Mouse (Mus musculus): ENCODE measurements around the gene Rassf6. TPM values are rescaled to one million over a fixed set of nuclear protein-coding genes. Genes with fewer than 3 reads are reported as not detected.
A peak's percentile ranks its signal among the peaks of the same experiment; 100 is the strongest.

Gene Rassf6
- polyA plus RNA-seq, 1 experiment from 2014 or later = 2.2 TPM

- Histone ChIP-seq H3K9me3 (replicated peaks; ENCODE audit: control insufficient read depth, low read length, poor library complexity, severe bottlenecking) (no peaks in the 10 kb centered on the region), H3K27ac (ENCODE audit: low read length) (no peak overlapping the region), H3K36me3 (ENCODE audit: control insufficient read depth, insufficient read depth, low read length) (no peaks in the 10 kb centered on the region), H3K4me2 (ENCODE audit: low read length) (no peak overlapping the region), H3K9ac (ENCODE audit: low read depth, low read length) (no peak overlapping the region), H3K4me3 (ENCODE audit: low read depth, low read length) (no peak overlapping the region), H3K4me1 (ENCODE audit: control insufficient read depth, insufficient read depth, low read length) (peaks cover 3% of the 10 kb centered on the region; the same call in 1 of the 2 replicates), H3K27me3 (ENCODE audit: control insufficient read depth, insufficient read depth, low read depth, low read length) (no peaks in the 10 kb centered on the region)
- WGBS = 82% methylated on average over 10 of the region's 10 CpGs
- no peak for ATAC-seq
Measured at GRCm38 (mm10) chr5:90590676-90591075, 49.8 kb downstream of the Rassf6 start.

- peak; percentile 86 for ATAC-seq
- Histone ChIP-seq H3K4me1 (ENCODE audit: control insufficient read depth, insufficient read depth, low read length) (peaks cover 3% of the 10 kb centered on the region; the same call in 1 of the 2 replicates), H3K27me3 (ENCODE audit: control insufficient read depth, insufficient read depth, low read depth, low read length) (no peaks in the 10 kb centered on the region), H3K27ac (ENCODE audit: low read length) (no peak overlapping the region), H3K4me2 (ENCODE audit: low read length) (peak overlapping the region; percentile 82), H3K4me3 (ENCODE audit: low read depth, low read length) (peak overlapping the region; percentile 46), H3K9ac (ENCODE audit: low read depth, low read length) (peak overlapping the region; percentile 66), H3K9me3 (replicated peaks; ENCODE audit: control insufficient read depth, low read length, poor library complexity, severe bottlenecking) (no peaks in the 10 kb centered on the region), H3K36me3 (ENCODE audit: control insufficient read depth, insufficient read depth, low read length) (no peaks in the 10 kb centered on the region)
- 25% methylated on average over 25 of the region's 25 CpGs for WGBS
Measured at GRCm38 (mm10) chr5:90588708-90589595, 51.5 kb downstream of the Rassf6 start.

GRCm38 (mm10) chr5:90588104-90588503, 52.4 kb downstream of the Rassf6 start:
- Histone ChIP-seq H3K36me3 (ENCODE audit: control insufficient read depth, insufficient read depth, low read length) (no peaks in the 10 kb centered on the region), H3K9me3 (replicated peaks; ENCODE audit: control insufficient read depth, low read length, poor library complexity, severe bottlenecking) (no peaks in the 10 kb centered on the region), H3K4me2 (ENCODE audit: low read length) (no peak overlapping the region), H3K27me3 (ENCODE audit: control insufficient read depth, insufficient read depth, low read depth, low read length) (no peaks in the 10 kb centered on the region), H3K27ac (ENCODE audit: low read length) (no peak overlapping the region), H3K9ac (ENCODE audit: low read depth, low read length) (no peak overlapping the region), H3K4me3 (ENCODE audit: low read depth, low read length) (no peak overlapping the region), H3K4me1 (ENCODE audit: control insufficient read depth, insufficient read depth, low read length) (peaks cover 3% of the 10 kb centered on the region; the same call in 1 of the 2 replicates)
- ATAC-seq = 0 out of 2 replicates have a peak, but pooled peaks have one; percentile 33
- WGBS = 96% methylated on average over 5 of the region's 5 CpGs

- Histone ChIP-seq H3K9ac (ENCODE audit: low read depth, low read length) (no peak overlapping the region), H3K27ac (ENCODE audit: low read length) (no peak overlapping the region), H3K4me1 (ENCODE audit: control insufficient read depth, insufficient read depth, low read length) (peaks cover 3% of the 10 kb centered on the region; the same call in 1 of the 2 replicates), H3K27me3 (ENCODE audit: control insufficient read depth, insufficient read depth, low read depth, low read length) (no peaks in the 10 kb centered on the region), H3K36me3 (ENCODE audit: control insufficient read depth, insufficient read depth, low read length) (no peaks in the 10 kb centered on the region), H3K9me3 (replicated peaks; ENCODE audit: control insufficient read depth, low read length, poor library complexity, severe bottlenecking) (no peaks in the 10 kb centered on the region), H3K4me3 (ENCODE audit: low read depth, low read length) (no peak overlapping the region), H3K4me2 (ENCODE audit: low read length) (no peak overlapping the region)
- WGBS = 80% methylated on average over 5 of the region's 5 CpGs
- ATAC-seq = no peak
Measured at GRCm38 (mm10) chr5:90586511-90586910, 53.9 kb downstream of the Rassf6 start.

GRCm38 (mm10) chr5:90584799-90585198, 55.7 kb downstream of the Rassf6 start:
- Histone ChIP-seq H3K4me1 (ENCODE audit: control insufficient read depth, insufficient read depth, low read length) (peaks cover 3% of the 10 kb centered on the region; the same call in 1 of the 2 replicates), H3K27me3 (ENCODE audit: control insufficient read depth, insufficient read depth, low read depth, low read length) (no peaks in the 10 kb centered on the region), H3K9me3 (replicated peaks; ENCODE audit: control insufficient read depth, low read length, poor library complexity, severe bottlenecking) (no peaks in the 10 kb centered on the region), H3K4me3 (ENCODE audit: low read depth, low read length) (no peak overlapping the region), H3K36me3 (ENCODE audit: control insufficient read depth, insufficient read depth, low read length) (no peaks in the 10 kb centered on the region), H3K9ac (ENCODE audit: low read depth, low read length) (no peak overlapping the region), H3K27ac (ENCODE audit: low read length) (no peak overlapping the region), H3K4me2 (ENCODE audit: low read length) (no peak overlapping the region)
- WGBS = 71% methylated on average over 7 of the region's 7 CpGs
- no peak for ATAC-seq

GRCm38 (mm10) chr5:90582179-90582578, 58.3 kb downstream of the Rassf6 start:
- 93% methylated on average over 6 of the region's 6 CpGs for WGBS
- no peaks in the 10 kb centered on the region for H3K27me3 ChIP-seq (ENCODE audit: control insufficient read depth, insufficient read depth, low read depth, low read length)
- no peak overlapping the region for H3K27ac ChIP-seq (ENCODE audit: low read length)
- no peak for ATAC-seq
- no peak overlapping the region for H3K4me2 ChIP-seq (ENCODE audit: low read length)
- H3K4me3 ChIP-seq (ENCODE audit: low read depth, low read length) = no peak overlapping the region
- no peak overlapping the region for H3K9ac ChIP-seq (ENCODE audit: low read depth, low read length)
- H3K36me3 ChIP-seq (ENCODE audit: control insufficient read depth, insufficient read depth, low read length) = no peaks in the 10 kb centered on the region
- no peaks in the 10 kb centered on the region for H3K9me3 ChIP-seq (replicated peaks; ENCODE audit: control insufficient read depth, low read length, poor library complexity, severe bottlenecking)
- H3K4me1 ChIP-seq (ENCODE audit: control insufficient read depth, insufficient read depth, low read length) = no peaks in the 10 kb centered on the region

- H3K27ac ChIP-seq (ENCODE audit: low read length) = no peak overlapping the region
Measured at GRCm38 (mm10) chr5:90579556-90579955, 60.9 kb downstream of the Rassf6 start.

GRCm38 (mm10) chr5:90577751-90578150, 62.7 kb downstream of the Rassf6 start:
- H3K9me3 ChIP-seq (replicated peaks; ENCODE audit: control insufficient read depth, low read length, poor library complexity, severe bottlenecking) = no peaks in the 10 kb centered on the region
- no peaks in the 10 kb centered on the region for H3K36me3 ChIP-seq (ENCODE audit: control insufficient read depth, insufficient read depth, low read length)
- ATAC-seq = no peak
- no peak overlapping the region for H3K4me2 ChIP-seq (ENCODE audit: low read length)
- H3K9ac ChIP-seq (ENCODE audit: low read depth, low read length) = no peak overlapping the region
- no peaks in the 10 kb centered on the region for H3K4me1 ChIP-seq (ENCODE audit: control insufficient read depth, insufficient read depth, low read length)
- no peak overlapping the region for H3K27ac ChIP-seq (ENCODE audit: low read length)
- no peaks in the 10 kb centered on the region for H3K27me3 ChIP-seq (ENCODE audit: control insufficient read depth, insufficient read depth, low read depth, low read length)
- WGBS = 91% methylated on average over 9 of the region's 9 CpGs
- H3K4me3 ChIP-seq (ENCODE audit: low read depth, low read length) = no peak overlapping the region

More at GRCm38 (mm10) chr5:90579556-90579955, 60.9 kb downstream of the Rassf6 start:
- WGBS = 93% methylated on average over 9 of the region's 9 CpGs
- Histone ChIP-seq H3K27me3 (ENCODE audit: control insufficient read depth, insufficient read depth, low read depth, low read length) (no peaks in the 10 kb centered on the region), H3K9ac (ENCODE audit: low read depth, low read length) (no peak overlapping the region), H3K4me2 (ENCODE audit: low read length) (no peak overlapping the region), H3K4me1 (ENCODE audit: control insufficient read depth, insufficient read depth, low read length) (no peaks in the 10 kb centered on the region), H3K36me3 (ENCODE audit: control insufficient read depth, insufficient read depth, low read length) (no peaks in the 10 kb centered on the region), H3K9me3 (replicated peaks; ENCODE audit: control insufficient read depth, low read length, poor library complexity, severe bottlenecking) (no peaks in the 10 kb centered on the region), H3K4me3 (ENCODE audit: low read depth, low read length) (no peak overlapping the region)
- no peak for ATAC-seq

- Histone ChIP-seq H3K4me3 (ENCODE audit: low read depth, low read length) (no peak overlapping the region), H3K4me1 (ENCODE audit: control insufficient read depth, insufficient read depth, low read length) (no peaks in the 10 kb centered on the region), H3K36me3 (ENCODE audit: control insufficient read depth, insufficient read depth, low read length) (no peaks in the 10 kb centered on the region), H3K4me2 (ENCODE audit: low read length) (no peak overlapping the region), H3K27me3 (ENCODE audit: control insufficient read depth, insufficient read depth, low read depth, low read length) (no peaks in the 10 kb centered on the region), H3K9ac (ENCODE audit: low read depth, low read length) (no peak overlapping the region), H3K27ac (ENCODE audit: low read length) (no peak overlapping the region), H3K9me3 (replicated peaks; ENCODE audit: control insufficient read depth, low read length, poor library complexity, severe bottlenecking) (no peaks in the 10 kb centered on the region)
- ATAC-seq = no peak
- WGBS = 42% methylated on average over 3 of the region's 3 CpGs
Measured at GRCm38 (mm10) chr5:90571216-90571615, 69.2 kb downstream of the Rassf6 start.
